Mouse (Mus musculus): ENCODE measurements around the gene Rhof. TPM values are rescaled to one million over a fixed set of nuclear protein-coding genes. Genes with fewer than 3 reads are reported as not detected.

The Rhof gene
- total RNA-seq, 1 experiment: 2.5 TPM

DNA sequence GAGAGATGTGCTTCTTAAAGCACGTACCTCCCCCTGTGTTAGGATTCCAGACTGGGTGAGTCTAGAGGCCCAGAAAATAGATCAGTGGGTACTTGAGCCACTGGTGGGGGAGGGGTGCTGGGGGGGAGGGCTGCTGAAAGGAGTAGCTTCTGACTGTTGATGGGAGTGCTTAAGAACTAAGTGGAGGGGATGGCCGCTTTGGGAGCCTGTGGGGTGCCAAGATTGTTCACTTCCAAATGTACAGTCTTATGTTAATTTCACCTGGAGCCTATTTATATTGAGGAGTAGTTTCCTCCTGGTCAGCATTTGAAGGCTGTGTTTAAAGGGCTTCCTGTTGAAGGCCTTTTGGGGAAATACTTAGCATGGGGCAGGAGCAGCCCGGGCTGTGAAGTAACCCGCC lies 25.5 kb upstream of the Rhof start:
- in situ Hi-C loops (cut with MboI; ENCODE audit: low sequenced_read_pairs in 2 of 2, unreplicated experiment in 2 of 2): no loop called here
- peak; percentile 65; the same call in 1 of the 2 replicates for TF ChIP-seq CHD2 (IDR thresholded peaks at IDR 0.05; ENCODE audit: low read depth, low read length)
- no peak for TF ChIP-seq HCFC1 (IDR thresholded peaks at IDR 0.05; ENCODE audit: borderline replicate concordance, insufficient read depth, low read length)
- TF ChIP-seq MAFK (IDR thresholded peaks at IDR 0.05; ENCODE audit: insufficient read depth, low read depth, low read length): peak; percentile 67
- TF ChIP-seq ZNF384 (IDR thresholded peaks at IDR 0.05; ENCODE audit: low read depth, low read length): no peak
- no peak for TF ChIP-seq ZC3H11A (IDR thresholded peaks at IDR 0.05; ENCODE audit: borderline replicate concordance, low read depth, low read length)
- DNase-seq (ENCODE audit: low read depth, low spot score): peak; percentile 94
- Histone ChIP-seq H3K9ac (ENCODE audit: insufficient read depth, low read depth, low read length, poor library complexity, severe bottlenecking) (peak overlapping the region; percentile 27; the same call in 1 of the 2 replicates), H3K4me1 (ENCODE audit: control insufficient read depth in 2 of 2, insufficient read depth in 2 of 2, low read length in 2 of 2, poor library complexity in 1 of 2) (peaks cover 0 to 40% of the 10 kb centered on the region in 2 experiments; a peak in 2 of 4 replicates), H3K36me3 (ENCODE audit: control insufficient read depth, insufficient read depth, low read length, poor library complexity, severe bottlenecking) (peaks cover 59% of the 10 kb centered on the region), H3K27ac (ENCODE audit: insufficient read depth, low read depth, low read length, poor library complexity, severe bottlenecking) (peak overlapping the region; percentile 6; the same call in 1 of the 2 replicates), H3K9me3 (ENCODE audit: control insufficient read depth, insufficient read depth, low read depth, low read length) (no peaks in the 10 kb centered on the region), H3K4me3 (ENCODE audit: insufficient read depth in 1 of 2, low read depth in 1 of 2, low read length in 2 of 2, poor library complexity in 1 of 2, severe bottlenecking in 1 of 2) (peak overlapping the region in 1 of 2 experiments; percentile 45; a peak in 2 of 4 replicates)

DNA sequence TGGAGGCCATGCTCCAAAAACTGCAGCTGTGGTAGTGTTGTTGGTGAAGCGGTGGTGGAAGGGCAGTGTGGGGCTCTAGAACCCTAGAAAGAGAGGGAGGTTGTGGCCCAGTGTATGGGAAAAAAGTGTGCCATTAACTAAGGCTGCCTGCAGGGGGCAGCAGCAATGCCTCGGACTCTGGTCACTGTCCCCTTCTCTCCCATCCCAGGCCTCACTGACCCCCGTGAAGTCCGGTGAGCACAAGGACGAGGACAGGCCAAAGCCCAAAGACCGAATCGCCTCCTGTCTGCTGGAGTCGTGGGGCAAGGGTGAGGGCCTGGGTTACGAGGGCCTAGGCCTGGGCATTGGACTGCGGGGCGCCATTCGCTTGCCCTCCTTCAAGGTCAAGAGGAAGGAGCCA lies 24.3 kb upstream of the Rhof start:
- H3K36me3 ChIP-seq (ENCODE audit: control insufficient read depth, insufficient read depth, low read length, poor library complexity, severe bottlenecking): peaks cover 66% of the 10 kb centered on the region
- peaks cover 0 to 48% of the 10 kb centered on the region in 2 experiments; a peak in 2 of 4 replicates for H3K4me1 ChIP-seq (ENCODE audit: control insufficient read depth in 2 of 2, insufficient read depth in 2 of 2, low read length in 2 of 2, poor library complexity in 1 of 2)
- peak overlapping the region in 1 of 2 experiments; percentile 45; a peak in 2 of 4 replicates for H3K4me3 ChIP-seq (ENCODE audit: insufficient read depth in 1 of 2, low read depth in 1 of 2, low read length in 2 of 2, poor library complexity in 1 of 2, severe bottlenecking in 1 of 2)
- no peak for TF ChIP-seq MAFK (IDR thresholded peaks at IDR 0.05; ENCODE audit: insufficient read depth, low read depth, low read length)
- H3K9me3 ChIP-seq (ENCODE audit: control insufficient read depth, insufficient read depth, low read depth, low read length): no peaks in the 10 kb centered on the region
- H3K9ac ChIP-seq (ENCODE audit: insufficient read depth, low read depth, low read length, poor library complexity, severe bottlenecking): no peak overlapping the region; the same call in 1 of the 2 replicates
- in situ Hi-C loops (cut with MboI; ENCODE audit: low sequenced_read_pairs in 2 of 2, unreplicated experiment in 2 of 2): no loop called here
- H3K27ac ChIP-seq (ENCODE audit: insufficient read depth, low read depth, low read length, poor library complexity, severe bottlenecking): no peak overlapping the region
- no peak for DNase-seq (ENCODE audit: low read depth, low spot score)

DNA sequence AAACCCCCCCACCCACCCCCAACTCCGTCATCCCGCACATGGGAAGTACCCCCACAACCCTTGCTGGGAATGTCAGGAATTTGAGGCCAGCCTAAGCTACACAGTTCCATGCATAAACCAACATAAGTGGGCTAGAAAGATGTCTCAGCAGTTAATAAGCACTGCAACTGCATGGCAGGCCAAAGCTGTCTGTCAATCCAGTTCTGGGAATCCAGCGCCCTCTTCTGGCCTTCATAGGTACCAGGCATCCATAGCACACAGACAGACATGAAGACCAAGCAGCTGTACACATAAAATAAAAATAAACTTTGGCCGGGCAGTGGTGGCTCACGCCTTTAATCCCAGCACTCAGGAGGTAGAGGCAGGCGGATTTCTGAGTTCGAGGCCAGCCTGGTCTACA lies 22.9 kb upstream of the Rhof start:
- Histone ChIP-seq H3K9ac (ENCODE audit: insufficient read depth, low read depth, low read length, poor library complexity, severe bottlenecking) (no peak overlapping the region), H3K9me3 (ENCODE audit: control insufficient read depth, insufficient read depth, low read depth, low read length) (no peaks in the 10 kb centered on the region), H3K4me3 (ENCODE audit: insufficient read depth in 1 of 2, low read depth in 1 of 2, low read length in 2 of 2, poor library complexity in 1 of 2, severe bottlenecking in 1 of 2) (no peak overlapping the region), H3K27ac (ENCODE audit: insufficient read depth, low read depth, low read length, poor library complexity, severe bottlenecking) (no peak overlapping the region), H3K36me3 (ENCODE audit: control insufficient read depth, insufficient read depth, low read length, poor library complexity, severe bottlenecking) (peaks cover 58% of the 10 kb centered on the region), H3K4me1 (ENCODE audit: control insufficient read depth in 2 of 2, insufficient read depth in 2 of 2, low read length in 2 of 2, poor library complexity in 1 of 2) (peaks cover 2 to 43% of the 10 kb centered on the region in 2 experiments; a peak in 2 of 4 replicates)
- no peak for DNase-seq (ENCODE audit: low read depth, low spot score)
- in situ Hi-C loops (cut with MboI; ENCODE audit: low sequenced_read_pairs in 2 of 2, unreplicated experiment in 2 of 2): no loop called here
- peak; percentile 40; the same call in 1 of the 2 replicates for TF ChIP-seq ZC3H11A (IDR thresholded peaks at IDR 0.05; ENCODE audit: borderline replicate concordance, low read depth, low read length)
- no peak for TF ChIP-seq HCFC1 (IDR thresholded peaks at IDR 0.05; ENCODE audit: borderline replicate concordance, insufficient read depth, low read length)
- 0 out of 2 replicates have a peak, but pooled peaks have one; percentile 25 for TF ChIP-seq MAFK (IDR thresholded peaks at IDR 0.05; ENCODE audit: insufficient read depth, low read depth, low read length)
- TF ChIP-seq ZNF384 (IDR thresholded peaks at IDR 0.05; ENCODE audit: low read depth, low read length): no peak
- no peak for TF ChIP-seq CHD2 (IDR thresholded peaks at IDR 0.05; ENCODE audit: low read depth, low read length)

DNA sequence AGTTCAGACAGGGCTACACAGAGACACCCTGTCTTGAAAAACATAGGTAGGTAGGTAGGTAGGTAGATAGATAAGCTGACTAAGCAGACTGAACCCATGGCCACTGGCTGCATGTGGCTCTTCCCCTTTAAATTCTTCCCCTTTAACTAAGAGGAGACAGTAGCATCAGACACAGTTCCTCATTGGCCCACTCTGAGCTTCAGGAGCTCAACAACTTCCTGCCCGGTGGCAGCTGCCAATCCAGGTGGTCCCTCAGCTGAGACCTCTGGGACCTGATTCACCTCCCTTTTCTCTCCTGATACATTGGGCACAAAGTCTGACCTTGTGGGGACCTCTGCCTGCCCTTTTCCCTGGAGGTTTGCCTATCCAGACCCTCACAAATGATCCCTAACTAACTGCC lies 20.4 kb upstream of the Rhof start:
- in situ Hi-C loops (cut with MboI; ENCODE audit: low sequenced_read_pairs in 2 of 2, unreplicated experiment in 2 of 2): no loop called here
- Histone ChIP-seq H3K9me3 (ENCODE audit: control insufficient read depth, insufficient read depth, low read depth, low read length) (no peaks in the 10 kb centered on the region), H3K27ac (ENCODE audit: insufficient read depth, low read depth, low read length, poor library complexity, severe bottlenecking) (no peak overlapping the region), H3K4me1 (ENCODE audit: control insufficient read depth in 2 of 2, insufficient read depth in 2 of 2, low read length in 2 of 2, poor library complexity in 1 of 2) (peaks cover 4 to 41% of the 10 kb centered on the region in 2 experiments; a peak in 2 of 4 replicates), H3K4me3 (ENCODE audit: insufficient read depth in 1 of 2, low read depth in 1 of 2, low read length in 2 of 2, poor library complexity in 1 of 2, severe bottlenecking in 1 of 2) (no peak overlapping the region), H3K9ac (ENCODE audit: insufficient read depth, low read depth, low read length, poor library complexity, severe bottlenecking) (no peak overlapping the region), H3K36me3 (ENCODE audit: control insufficient read depth, insufficient read depth, low read length, poor library complexity, severe bottlenecking) (peaks cover 51% of the 10 kb centered on the region)
- no peak for DNase-seq (ENCODE audit: low read depth, low spot score)
- no peak for TF ChIP-seq CHD2 (IDR thresholded peaks at IDR 0.05; ENCODE audit: low read depth, low read length)
- TF ChIP-seq ZC3H11A (IDR thresholded peaks at IDR 0.05; ENCODE audit: borderline replicate concordance, low read depth, low read length): no peak
- TF ChIP-seq HCFC1 (IDR thresholded peaks at IDR 0.05; ENCODE audit: borderline replicate concordance, insufficient read depth, low read length): no peak
- no peak for TF ChIP-seq ZNF384 (IDR thresholded peaks at IDR 0.05; ENCODE audit: low read depth, low read length)
- TF ChIP-seq MAFK (IDR thresholded peaks at IDR 0.05; ENCODE audit: insufficient read depth, low read depth, low read length): no peak
